Mouse (Mus musculus) kidney, embryonic 16.5 days (tissue): ENCODE measurements around the gene Trim3. TPM values are rescaled to one million over a fixed set of nuclear protein-coding genes. Genes with fewer than 3 reads are reported as not detected.

Experiments used
- ATAC-seq: fragments of 200-750 bp; cut with Nextera tagmentation; 2 replicates; pipeline ENCODE4 v1.8.0; 2017; ENCODE audit warnings: moderate TSS enrichment; ENCODE audit not compliant: low FRiP score, low TSS enrichment
- H3K27ac ChIP-seq: fragments of 300-500 bp; sonication (generic); 2 replicates; pipeline ENCODE4 v1.5.1; 2014; ENCODE audit warnings: low read length
- H3K27me3 ChIP-seq: fragments of 300-500 bp; sonication (generic); 2 replicates; pipeline ENCODE4 v1.6.1; 2014; ENCODE audit warnings: low read length, control low read depth, mixed read lengths; ENCODE audit not compliant: insufficient read depth
- H3K36me3 ChIP-seq: fragments of 300-500 bp; sonication (generic); 2 replicates; pipeline ENCODE4 v1.6.1; 2014; ENCODE audit warnings: low read length, control low read depth, mixed read lengths; ENCODE audit not compliant: insufficient read depth
- H3K4me1 ChIP-seq: fragments of 300-500 bp; sonication (generic); 2 replicates; pipeline ENCODE4 v1.6.1; 2014; ENCODE audit warnings: low read length, control low read depth, mixed read lengths; ENCODE audit not compliant: insufficient read depth
- H3K4me2 ChIP-seq: fragments of 300-500 bp; sonication (generic); replicated peaks from 2 replicates; pipeline ENCODE4 v1.6.1; 2014; ENCODE audit warnings: low read depth, low read length
- H3K4me3 ChIP-seq: fragments of 300-500 bp; sonication (generic); 2 replicates; pipeline ENCODE4 v1.5.1; 2014; ENCODE audit warnings: mild to moderate bottlenecking, low read length
- H3K9ac ChIP-seq: fragments of 300-500 bp; sonication (generic); replicated peaks from 2 replicates; pipeline ENCODE4 v1.6.1; 2014; ENCODE audit warnings: low read length
- H3K9me3 ChIP-seq: fragments of 300-500 bp; sonication (generic); 2 replicates; pipeline ENCODE4 v1.6.1; 2016; ENCODE audit warnings: low read length, control low read depth
- WGBS: fragments of 180-500 bp; shearing (Covaris S2); extraction: QIAGEN DNeasy Blood & Tissue Kit; methylation state at CpG from one replicate; pipeline ENCODE4 v1.1.7; 2014; 5-methylcytosine and 5-hydroxymethylcytosine counted together
- polyA plus RNA-seq: library from polyadenylated mRNA; unstranded; fragments of >200 nt; fragmentation: Nextera tagmentation; extraction: Ambion mirVana; gene quantifications from 2 replicates; pipeline ENCODE4 v1.2.1, GENCODE M21; 2015

Gene Trim3
- polyA plus RNA-seq, 1 experiment from 2014 or later, result 38.7 TPM

GRCm38 (mm10) chr7:105615720-105616119, 17.7 kb downstream of the Trim3 start:
- 100% methylated on average over 1 of the region's 1 CpGs for WGBS
- Histone ChIP-seq H3K4me2 (no peak overlapping the region), H3K27me3 (no peaks in the 10 kb centered on the region), H3K4me1 (no peaks in the 10 kb centered on the region), H3K9me3 (no peaks in the 10 kb centered on the region), H3K27ac (no peak overlapping the region), H3K36me3 (peaks cover 72% of the 10 kb centered on the region), H3K9ac (no peak overlapping the region), H3K4me3 (no peak overlapping the region)
- no peak for ATAC-seq

GRCm38 (mm10) chr7:105614400-105614799, 19.0 kb downstream of the Trim3 start:
- no peak for ATAC-seq
- no peak overlapping the region for H3K9ac ChIP-seq
- no peak overlapping the region for H3K4me2 ChIP-seq
- no peaks in the 10 kb centered on the region for H3K9me3 ChIP-seq
- peaks cover 82% of the 10 kb centered on the region for H3K36me3 ChIP-seq
- H3K27ac ChIP-seq, result no peak overlapping the region
- no peaks in the 10 kb centered on the region for H3K27me3 ChIP-seq
- no peak overlapping the region for H3K4me3 ChIP-seq
- 100% methylated on average over 1 of the region's 1 CpGs for WGBS
- H3K4me1 ChIP-seq, result no peaks in the 10 kb centered on the region

GRCm38 (mm10) chr7:105611767-105612166, 21.6 kb downstream of the Trim3 start:
- Histone ChIP-seq H3K9me3 (no peaks in the 10 kb centered on the region), H3K36me3 (peaks cover 61% of the 10 kb centered on the region), H3K27me3 (no peaks in the 10 kb centered on the region), H3K4me3 (no peak overlapping the region), H3K27ac (no peak overlapping the region), H3K4me2 (no peak overlapping the region), H3K9ac (no peak overlapping the region), H3K4me1 (no peaks in the 10 kb centered on the region)
- WGBS, result 93% methylated on average over 1 of the region's 1 CpGs
- no peak for ATAC-seq

- H3K4me2 ChIP-seq, result no peak overlapping the region
- H3K27ac ChIP-seq, result no peak overlapping the region
- H3K9me3 ChIP-seq, result peaks cover 10% of the 10 kb centered on the region; the same call in 1 of the 2 replicates
- WGBS, result 87% methylated on average over 3 of the region's 3 CpGs
- H3K4me1 ChIP-seq, result no peaks in the 10 kb centered on the region
- H3K9ac ChIP-seq, result no peak overlapping the region
- H3K27me3 ChIP-seq, result no peaks in the 10 kb centered on the region
- ATAC-seq, result no peak
- no peak overlapping the region for H3K4me3 ChIP-seq
- H3K36me3 ChIP-seq, result peaks cover 37% of the 10 kb centered on the region
These were observed 24.9 kb downstream of the Trim3 start for GRCm38 (mm10) chr7:105608467-105608866.

- Histone ChIP-seq H3K36me3 (no peaks in the 10 kb centered on the region), H3K4me1 (no peaks in the 10 kb centered on the region), H3K9me3 (peaks cover 10% of the 10 kb centered on the region; the same call in 1 of the 2 replicates), H3K9ac (no peak overlapping the region), H3K4me2 (no peak overlapping the region), H3K4me3 (no peak overlapping the region), H3K27me3 (no peaks in the 10 kb centered on the region), H3K27ac (no peak overlapping the region)
- WGBS, result 29% methylated on average over 9 of the region's 9 CpGs
- peak; percentile 92 for ATAC-seq
These were observed 30.3 kb downstream of the Trim3 start for GRCm38 (mm10) chr7:105602860-105603623.

GRCm38 (mm10) chr7:105590097-105590496, 43.3 kb downstream of the Trim3 start:
- no peak overlapping the region for H3K4me2 ChIP-seq
- H3K27me3 ChIP-seq, result no peaks in the 10 kb centered on the region
- no peak for ATAC-seq
- H3K4me1 ChIP-seq, result no peaks in the 10 kb centered on the region
- no peak overlapping the region for H3K4me3 ChIP-seq
- no peak overlapping the region for H3K27ac ChIP-seq
- 41% methylated on average over 7 of the region's 7 CpGs for WGBS
- H3K36me3 ChIP-seq, result no peaks in the 10 kb centered on the region
- H3K9me3 ChIP-seq, result no peaks in the 10 kb centered on the region
- H3K9ac ChIP-seq, result no peak overlapping the region

GRCm38 (mm10) chr7:105588325-105588912, 45.0 kb downstream of the Trim3 start:
- Histone ChIP-seq H3K27ac (no peak overlapping the region), H3K27me3 (no peaks in the 10 kb centered on the region), H3K4me2 (no peak overlapping the region), H3K36me3 (no peaks in the 10 kb centered on the region), H3K4me1 (no peaks in the 10 kb centered on the region), H3K9me3 (no peaks in the 10 kb centered on the region), H3K9ac (no peak overlapping the region), H3K4me3 (no peak overlapping the region)
- no peak for ATAC-seq
- WGBS, result 68% methylated on average over 9 of the region's 9 CpGs

GRCm38 (mm10) chr7:105581959-105582358, 51.4 kb downstream of the Trim3 start:
- ATAC-seq, result no peak
- no peak overlapping the region for H3K9ac ChIP-seq
- H3K27me3 ChIP-seq, result no peaks in the 10 kb centered on the region
- no peaks in the 10 kb centered on the region for H3K36me3 ChIP-seq
- H3K9me3 ChIP-seq, result no peaks in the 10 kb centered on the region
- H3K27ac ChIP-seq, result no peak overlapping the region
- peaks cover 16% of the 10 kb centered on the region; the same call in 1 of the 2 replicates for H3K4me1 ChIP-seq
- H3K4me3 ChIP-seq, result peak overlapping the region; percentile 71; the same call in 1 of the 2 replicates
- WGBS, result 80% methylated on average over 2 of the region's 2 CpGs
- H3K4me2 ChIP-seq, result peak overlapping the region; percentile 93

GRCm38 (mm10) chr7:105581094-105581703, 52.2 kb downstream of the Trim3 start, which contains the start of gene Apbb1:
Apbb1 (minus strand) TSS chr7:105581653.
- peak within 1 kb of the TSS; percentile 67; the same call in 1 of the 2 replicates for H3K27ac ChIP-seq
- H3K36me3 ChIP-seq, result no peaks in the 10 kb centered on the region
- H3K4me3 ChIP-seq, result peak within 1 kb of the TSS; percentile 71
- no peaks in the 10 kb centered on the region for H3K9me3 ChIP-seq
- ATAC-seq, result peak; percentile 94
- H3K9ac ChIP-seq, result peak within 1 kb of the TSS; percentile 72
- peaks cover 16% of the 10 kb centered on the region; the same call in 1 of the 2 replicates for H3K4me1 ChIP-seq
- peak within 1 kb of the TSS; percentile 93 for H3K4me2 ChIP-seq
- under 1% methylated on average over 53 of the region's 54 CpGs for WGBS
- no peaks in the 10 kb centered on the region for H3K27me3 ChIP-seq
